Mouse (Mus musculus) fibroblast of lung, adult 2 months (primary cell): ENCODE data around the gene Chst7.

Experiments
- DNase-seq: peaks from one replicate; pipeline ENCODE4 v3.0.0-alpha.2; 2011; ENCODE audit warnings: low read depth

The Chst7 gene

DNA sequence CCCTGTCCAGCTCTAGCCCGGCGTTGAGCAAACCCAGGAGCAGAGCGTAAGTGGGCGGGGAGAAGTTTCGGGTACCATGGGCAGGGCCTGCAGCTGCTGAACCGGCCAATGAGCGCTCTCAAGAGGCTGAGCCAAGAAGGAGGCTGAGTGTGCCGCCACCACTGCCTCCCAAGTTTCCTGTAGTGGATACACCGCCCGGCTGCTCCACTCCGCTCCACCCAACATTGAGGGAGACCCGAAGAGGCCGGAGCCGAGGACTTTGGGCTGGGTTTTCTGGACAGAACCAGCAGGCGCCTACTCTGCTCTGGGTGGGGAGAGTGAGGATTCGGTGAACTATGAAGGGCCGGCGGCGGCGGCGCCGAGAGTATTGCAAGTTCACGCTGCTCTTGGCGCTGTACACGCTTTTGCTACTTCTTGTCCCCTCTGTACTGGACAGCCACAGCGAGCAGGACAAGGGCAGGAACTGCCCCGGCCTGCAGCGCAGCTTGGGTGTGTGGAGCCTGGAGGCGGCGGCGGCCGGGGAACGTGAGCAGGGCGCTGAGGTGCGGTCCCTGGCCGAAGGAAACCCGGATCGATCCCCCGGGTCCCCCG is at the start of gene Chst7:
Chst7 (plus strand) TSS at position 180 of the 591 bp plus-strand sequence.
- peak; percentile 52 for DNase-seq

- DNase-seq: no peak
Measured at GRCm38 (mm10) chrX:20012211-20012610, 47.1 kb upstream of the Chst7 start.

DNA sequence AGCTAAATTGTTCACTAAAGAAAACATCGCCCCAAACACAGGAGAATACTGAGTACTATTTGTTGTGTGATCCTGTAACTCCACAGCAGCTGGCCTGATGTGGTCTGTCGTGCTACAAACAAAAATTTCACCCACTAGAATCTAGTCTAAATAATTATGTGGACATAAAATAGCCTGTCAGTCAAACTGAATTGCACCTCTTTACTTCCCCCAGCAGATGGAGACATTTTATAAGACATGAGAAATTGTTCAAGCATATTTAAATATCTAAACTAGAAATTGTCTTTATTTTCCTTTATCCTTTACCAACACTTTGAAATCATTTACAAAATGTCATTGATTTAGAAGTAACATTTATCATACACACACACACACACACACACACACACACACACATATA is 38.4 kb upstream of the Chst7 start:
- no peak for DNase-seq

DNA sequence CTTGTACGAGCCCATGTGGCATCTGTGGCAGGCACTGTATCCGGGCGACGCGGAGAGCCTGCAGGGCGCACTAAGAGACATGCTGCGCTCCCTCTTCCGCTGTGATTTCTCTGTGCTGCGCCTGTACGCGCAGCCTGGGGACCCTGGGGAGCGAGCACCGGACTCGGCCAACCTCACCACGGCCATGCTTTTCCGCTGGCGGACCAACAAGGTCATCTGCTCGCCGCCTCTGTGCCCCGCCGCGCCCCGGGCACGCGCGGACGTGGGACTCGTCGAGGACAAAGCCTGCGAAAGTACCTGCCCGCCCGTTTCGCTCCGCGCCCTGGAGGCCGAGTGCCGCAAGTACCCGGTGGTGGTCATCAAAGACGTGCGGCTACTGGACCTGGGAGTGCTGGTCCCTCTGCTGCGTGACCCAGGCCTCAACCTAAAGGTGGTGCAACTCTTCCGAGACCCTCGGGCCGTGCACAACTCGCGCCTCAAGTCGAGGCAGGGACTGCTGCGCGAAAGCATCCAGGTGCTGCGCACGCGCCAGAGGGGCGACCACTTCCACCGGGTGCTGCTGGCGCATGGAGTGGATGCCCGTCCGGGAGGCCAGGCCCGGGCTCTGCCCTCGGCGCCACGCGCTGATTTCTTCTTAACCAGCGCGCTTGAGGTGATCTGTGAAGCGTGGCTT is 872 bp downstream of the Chst7 start:
- no peak for DNase-seq

- DNase-seq: no peak
Measured at GRCm38 (mm10) chrX:20060769-20061315, 1.5 kb downstream of the Chst7 start.

DNA sequence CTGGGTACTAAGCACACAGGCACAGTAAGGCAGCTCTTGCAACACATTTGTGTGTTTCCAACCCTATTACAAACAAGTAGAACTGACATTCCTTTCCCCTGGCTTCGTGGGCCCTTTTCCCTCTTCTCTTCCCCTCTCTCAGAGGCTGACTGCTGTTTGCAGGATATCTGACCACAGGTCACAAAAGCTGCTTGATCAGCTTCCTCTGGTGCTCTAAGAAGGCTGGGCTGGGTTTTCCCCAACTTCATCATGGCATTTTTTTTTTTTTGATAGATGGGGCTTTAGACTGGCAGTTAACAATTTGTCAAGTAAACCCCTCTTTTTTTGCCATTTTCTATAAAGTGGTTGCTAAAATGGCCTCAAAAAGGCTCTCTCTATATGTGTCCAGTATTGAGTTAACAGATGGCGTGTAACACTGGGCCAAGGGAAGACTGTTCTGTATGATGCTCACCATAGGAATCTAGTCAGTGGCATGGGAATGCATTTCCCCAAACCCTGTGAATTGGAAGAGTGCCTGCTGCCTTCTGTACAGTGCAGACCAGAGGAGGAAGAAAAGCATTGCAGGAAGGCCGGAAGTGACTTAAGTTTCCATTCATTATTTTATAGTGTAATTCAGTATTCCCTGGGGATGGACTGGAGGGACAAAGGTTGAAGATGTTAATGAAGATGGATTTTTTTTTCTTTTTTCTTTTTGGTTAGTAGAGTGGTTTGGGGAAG is 2.6 kb downstream of the Chst7 start:
- DNase-seq: no peak

DNA sequence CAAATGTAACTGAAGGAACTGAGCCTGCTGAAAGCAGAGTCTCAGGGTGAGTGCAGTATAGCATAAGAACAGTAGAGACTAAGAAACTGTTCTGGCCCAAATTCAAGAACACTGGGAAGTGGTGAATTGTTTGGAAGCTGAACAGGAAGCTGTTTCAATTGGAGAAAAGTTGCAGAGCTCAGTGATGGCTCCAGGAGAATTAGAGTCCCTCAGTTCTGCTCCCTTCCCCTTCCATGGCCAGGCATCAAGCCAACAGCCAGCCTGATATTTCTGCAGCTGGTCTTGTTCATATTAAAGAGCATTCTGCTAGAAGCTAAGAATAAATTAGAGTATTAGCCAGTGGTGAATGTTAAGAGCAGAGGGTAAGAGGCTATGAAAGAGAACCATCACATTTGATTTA is 7.3 kb downstream of the Chst7 start:
- DNase-seq: no peak

- DNase-seq: no peak
Measured at GRCm38 (mm10) chrX:20070196-20070595, 10.8 kb downstream of the Chst7 start.

DNA sequence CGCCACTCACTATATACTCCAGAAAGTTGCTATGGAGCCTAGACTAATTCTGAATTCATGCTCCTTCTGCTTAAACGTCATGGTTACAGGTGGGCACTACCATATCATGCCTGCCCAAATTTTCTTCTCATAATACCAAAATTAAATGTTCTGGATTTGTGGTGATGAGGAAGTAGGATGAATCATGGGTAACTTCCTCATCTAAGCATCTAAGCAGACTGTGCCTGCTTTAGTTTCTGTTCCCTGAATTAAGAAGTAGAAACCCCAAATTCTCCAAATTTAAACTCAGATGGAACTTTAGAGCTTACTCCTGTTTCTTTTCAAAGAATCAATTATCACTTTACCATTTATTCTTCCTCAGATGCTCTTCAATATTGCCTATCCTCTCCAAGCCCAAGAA is 58.4 kb downstream of the Chst7 start:
- DNase-seq: no peak

DNA sequence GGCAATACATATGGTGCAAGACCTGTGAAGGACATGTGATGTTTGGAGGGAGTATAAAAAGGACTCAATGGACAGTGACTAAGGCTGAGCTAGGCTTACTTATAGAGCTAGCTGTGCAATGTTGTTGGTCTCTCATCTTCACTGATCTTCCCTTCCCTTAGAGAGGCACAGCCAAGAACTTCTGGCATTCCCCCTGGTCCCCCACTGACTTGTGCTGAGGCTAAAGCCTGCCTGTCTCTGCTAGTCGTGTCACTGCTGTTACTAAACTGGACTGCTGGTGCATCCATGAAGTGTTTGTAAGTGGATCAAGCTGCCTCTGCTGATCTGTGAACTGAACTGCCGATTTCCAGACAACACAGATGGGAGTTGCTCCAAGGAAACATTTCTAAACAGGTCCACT is 66.1 kb downstream of the Chst7 start:
- no peak for DNase-seq

DNA sequence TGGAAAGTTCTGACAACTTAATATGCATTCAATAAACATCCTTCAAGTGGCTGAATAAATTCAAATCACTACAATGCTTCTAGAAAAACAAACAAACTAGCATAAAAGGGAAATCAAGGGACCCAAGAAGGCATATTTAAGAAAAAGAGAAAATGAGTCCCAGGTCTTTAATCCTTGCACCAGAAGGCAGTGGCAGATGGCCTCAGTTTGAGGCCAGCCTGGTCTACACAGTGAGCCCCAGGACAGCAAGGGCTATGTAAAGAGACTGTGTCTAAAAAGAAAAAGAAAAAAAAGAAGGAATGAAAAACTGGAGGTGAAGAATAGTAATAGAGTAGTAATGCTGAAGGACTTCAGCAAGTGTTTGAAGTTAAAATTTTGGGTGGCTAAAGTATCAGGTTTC is 69.6 kb downstream of the Chst7 start:
- no peak for DNase-seq

- DNase-seq: no peak
Measured at GRCm38 (mm10) chrX:20129466-20129865, 70.1 kb downstream of the Chst7 start.
